Mouse (Mus musculus) testis, adult 2 months (tissue): Measurements from ENCODE around the gene Cep95. TPM values are rescaled to one million over a fixed set of nuclear protein-coding genes. Genes with fewer than 3 reads are reported as not detected.
"Not testable (repeated sequence)": the region's sequence is repeated elsewhere in the genome, so short reads cannot be mapped to it uniquely, and the experiment has no call there.

Source experiments
- H3K27ac ChIP-seq: fragments of 200-500 bp; 2 replicates; pipeline ENCODE4 v1.5.1; 2012; ENCODE audit warnings: low read depth, low read length; ENCODE audit not compliant: control insufficient read depth, insufficient read depth
- H3K27me3 ChIP-seq: fragments of 200-500 bp; 2 replicates; pipeline ENCODE4 v1.6.1; 2012; ENCODE audit warnings: mild to moderate bottlenecking, low read length, moderate library complexity; ENCODE audit not compliant: control insufficient read depth, insufficient read depth
- H3K36me3 ChIP-seq: fragments of 200-500 bp; 2 replicates; pipeline ENCODE4 v1.6.1; 2012; ENCODE audit warnings: mild to moderate bottlenecking, low read length; ENCODE audit not compliant: control insufficient read depth, insufficient read depth
- H3K4me1 ChIP-seq: fragments of 200-500 bp; 2 replicates; pipeline ENCODE4 v1.6.1; 2012; ENCODE audit warnings: low read length; ENCODE audit not compliant: control insufficient read depth, insufficient read depth
- H3K4me3 ChIP-seq: fragments of 200-500 bp; 2 replicates; pipeline ENCODE4 v1.5.1; 2012; ENCODE audit warnings: low read depth, mild to moderate bottlenecking, low read length, moderate library complexity, mixed read lengths; ENCODE audit not compliant: control insufficient read depth
- CTCF ChIP-seq: fragments of 200-500 bp; IDR thresholded peaks from 2 replicates; pipeline ENCODE4 v1.5.1; 2012; ENCODE audit warnings: low read depth, mild to moderate bottlenecking, inconsistent platforms, low read length, moderate library complexity; ENCODE audit not compliant: control insufficient read depth, insufficient read depth, insufficient replicate concordance
- POLR2A ChIP-seq: fragments of 200-500 bp; IDR thresholded peaks from 2 replicates; pipeline ENCODE4 v1.6.1; 2012; ENCODE audit warnings: low read depth, mild to moderate bottlenecking, inconsistent platforms, low read length, moderate library complexity; ENCODE audit not compliant: control insufficient read depth
- polyA plus RNA-seq: library from polyadenylated mRNA; depleted of rRNA; stranded (reverse); fragments of >200 nt; gene quantifications from 2 replicates; pipeline ENCODE4 v1.2.3, GENCODE M21; 2012

The Cep95 gene
- polyA plus RNA-seq, 1 experiment, result 20.8 TPM

GRCm38 (mm10) chr11:106795679-106796078 is 6.6 kb downstream of the Cep95 start:
- H3K27ac ChIP-seq, result no peak overlapping the region
- no peaks in the 10 kb centered on the region for H3K4me1 ChIP-seq
- H3K36me3 ChIP-seq, result peaks cover 6% of the 10 kb centered on the region
- TF ChIP-seq POLR2A (no peak), CTCF (no peak)
- no peaks in the 10 kb centered on the region for H3K27me3 ChIP-seq
- H3K4me3 ChIP-seq, result no peak overlapping the region

- Histone ChIP-seq H3K4me3 (no peak overlapping the region), H3K4me1 (no peaks in the 10 kb centered on the region), H3K36me3 (peaks cover 6% of the 10 kb centered on the region), H3K27ac (no peak overlapping the region), H3K27me3 (no peaks in the 10 kb centered on the region)
- TF ChIP-seq POLR2A (0 out of 2 replicates have a peak, but pooled peaks have one; percentile 23), CTCF (no peak)
Observed at GRCm38 (mm10) chr11:106802069-106802627, 13.1 kb downstream of the Cep95 start.

GRCm38 (mm10) chr11:106807442-106807841 is 18.4 kb downstream of the Cep95 start:
- not testable (repeated sequence) for H3K27ac ChIP-seq, H3K4me1 ChIP-seq, H3K36me3 ChIP-seq, H3K27me3 ChIP-seq, H3K4me3 ChIP-seq

- H3K4me3 ChIP-seq, result no peak overlapping the region
- no peak overlapping the region for H3K27ac ChIP-seq
- TF ChIP-seq POLR2A (no peak), CTCF (no peak)
- no peaks in the 10 kb centered on the region for H3K27me3 ChIP-seq
- H3K4me1 ChIP-seq, result no peaks in the 10 kb centered on the region
- peaks cover 4% of the 10 kb centered on the region for H3K36me3 ChIP-seq
Observed at GRCm38 (mm10) chr11:106812410-106813136, 23.5 kb downstream of the Cep95 start.

- Histone ChIP-seq H3K27ac (no peak overlapping the region), H3K27me3 (no peaks in the 10 kb centered on the region), H3K4me1 (no peaks in the 10 kb centered on the region), H3K4me3 (no peak overlapping the region), H3K36me3 (peaks cover 8% of the 10 kb centered on the region)
- no peak for TF ChIP-seq CTCF
- no peak for TF ChIP-seq POLR2A
Observed at GRCm38 (mm10) chr11:106814601-106815320, 25.7 kb downstream of the Cep95 start.

GRCm38 (mm10) chr11:106815331-106815730 is 26.3 kb downstream of the Cep95 start:
- no peak overlapping the region for H3K4me3 ChIP-seq
- H3K27ac ChIP-seq, result no peak overlapping the region
- TF ChIP-seq CTCF (no peak), POLR2A (no peak)
- H3K4me1 ChIP-seq, result no peaks in the 10 kb centered on the region
- peaks cover 8% of the 10 kb centered on the region for H3K36me3 ChIP-seq
- H3K27me3 ChIP-seq, result no peaks in the 10 kb centered on the region

- H3K4me3 ChIP-seq, result no peak overlapping the region
- H3K4me1 ChIP-seq, result no peaks in the 10 kb centered on the region
- TF ChIP-seq POLR2A, result no peak
- no peak for TF ChIP-seq CTCF
- no peak overlapping the region for H3K27ac ChIP-seq
- no peaks in the 10 kb centered on the region for H3K27me3 ChIP-seq
- peaks cover 8% of the 10 kb centered on the region for H3K36me3 ChIP-seq
Observed at GRCm38 (mm10) chr11:106815761-106816160, 26.7 kb downstream of the Cep95 start.

GRCm38 (mm10) chr11:106816316-106816715 is 27.3 kb downstream of the Cep95 start:
- Histone ChIP-seq H3K4me1 (no peaks in the 10 kb centered on the region), H3K27ac (no peak overlapping the region), H3K4me3 (no peak overlapping the region), H3K36me3 (peaks cover 8% of the 10 kb centered on the region), H3K27me3 (no peaks in the 10 kb centered on the region)
- TF ChIP-seq POLR2A (no peak), CTCF (no peak)
